Mouse (Mus musculus) olfactory bulb, adult 2 months (tissue): ENCODE results near the gene Cep135.

ENCODE experiments used
- CTCF ChIP-seq: fragments of 200-500 bp; IDR thresholded peaks from 2 replicates; pipeline ENCODE4 v1.5.1; 2012; ENCODE audit warnings: low read depth, mild to moderate bottlenecking, low read length, moderate library complexity; ENCODE audit not compliant: insufficient read depth
- POLR2A ChIP-seq: fragments of 200-500 bp; IDR thresholded peaks from 2 replicates; pipeline ENCODE4 v1.6.1; 2012; ENCODE audit warnings: mild to moderate bottlenecking, low read depth, low read length, moderate library complexity; ENCODE audit not compliant: insufficient read depth

DNA sequence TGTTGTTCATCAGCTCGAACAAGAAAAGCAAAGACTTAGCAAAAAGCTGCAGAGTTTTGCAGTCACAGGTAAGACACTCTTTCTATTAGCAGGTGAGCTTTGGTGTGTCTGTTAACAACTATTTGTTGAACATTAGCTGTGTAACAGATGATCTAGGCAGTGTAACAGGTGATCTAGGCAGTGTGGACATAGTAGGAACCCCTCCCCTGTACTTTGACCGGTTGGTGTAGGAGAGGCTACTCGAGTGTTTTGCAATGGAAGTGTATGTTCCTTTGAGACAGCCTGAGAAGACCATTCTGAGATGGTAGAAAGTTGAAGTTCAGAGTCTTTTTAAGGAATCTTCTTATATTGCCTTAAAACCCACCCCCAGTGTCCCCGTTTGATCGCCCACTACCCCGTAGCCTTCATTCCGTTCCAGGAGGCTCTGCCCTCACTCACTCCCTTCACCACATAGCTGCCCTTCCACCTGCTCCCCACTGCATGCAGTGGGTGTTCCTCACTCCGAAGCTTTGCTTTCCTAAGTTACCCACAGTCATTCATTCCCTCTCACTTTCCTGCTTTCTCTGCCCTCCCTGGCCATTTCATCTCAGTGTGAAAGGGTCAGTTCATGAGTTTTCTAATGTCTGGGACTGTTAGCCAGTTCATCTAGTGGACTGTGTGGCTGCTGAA is 21.3 kb downstream of the Cep135 start:
- TF ChIP-seq CTCF (no peak), POLR2A (no peak)
